17 mouse cellular contexts compared by ENCODE assay signal in the genomic region with DNA sequence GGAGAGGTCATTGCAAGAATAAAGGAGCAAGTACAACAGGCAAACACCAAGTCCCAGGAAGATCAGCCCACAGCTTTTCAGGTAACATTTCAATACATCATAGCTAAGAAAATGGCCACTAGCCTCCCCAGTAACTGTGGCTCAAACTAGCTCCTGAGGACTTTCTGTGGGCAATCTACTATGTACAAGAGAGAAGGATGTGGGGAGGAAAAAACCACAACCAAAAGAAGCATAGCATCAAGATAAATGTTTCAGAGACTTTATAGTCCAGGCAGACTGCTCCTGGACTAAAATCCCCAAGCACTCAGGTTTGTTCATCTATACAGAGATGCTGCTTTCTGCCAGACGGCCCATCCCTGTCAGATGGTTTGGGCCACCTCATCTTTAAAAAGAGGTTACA. TPM values are rescaled to one million over a fixed set of nuclear protein-coding genes. Genes with fewer than 3 reads are reported as not detected.
DNase-seq lines count a peak whose midpoint lies in the region; ATAC-seq lines count a peak whose summit lies in the region.
"Had no signal": no experiment of that assay in that cellular context is flagged by ENCODE, and none has a peak within 500 bp of the region (broad histone marks: within the 10 kb centered on the region; RNA-seq: fewer than 3 reads in every experiment).

No protein-coding gene starts in this region.

- WGBS in heart, embryonic 14.5 days: 82% methylated on average over 1 of the region's 1 CpGs
- 74% methylated on average over 1 of the region's 1 CpGs for WGBS in liver, embryonic 12.5 days (ENCODE audit: insufficient replicate concordance)

- peaks cover 26% of the 10 kb centered on the region for H3K36me3 ChIP-seq in heart, embryonic 14.5 days (ENCODE audit: control insufficient read depth, insufficient read depth, low read length)
- H3K36me3 ChIP-seq in liver, embryonic 12.5 days: peaks cover 43% of the 10 kb centered on the region
- H3K36me3 ChIP-seq: midbrain, embryonic 15.5 days had no signal

- H3K4me3 ChIP-seq in heart, embryonic 14.5 days (ENCODE audit: control insufficient read depth in 1 of 2, insufficient read depth in 1 of 2, low read depth in 1 of 2, low read length in 2 of 2): no peak overlapping the region
- H3K4me3 ChIP-seq in liver, embryonic 12.5 days: no peak overlapping the region
- H3K4me3 ChIP-seq: embryonic facial prominence, embryonic 15.5 days; midbrain, embryonic 15.5 days had no signal

- H3K9ac ChIP-seq in heart, embryonic 14.5 days (ENCODE audit: low read length): 0 out of 2 replicates have a peak overlapping the region, but pooled peaks have one; percentile 39
- H3K9ac ChIP-seq in liver, embryonic 12.5 days: peak overlapping the region; percentile 15; the same call in 1 of the 2 replicates
- H3K9ac ChIP-seq: embryonic facial prominence, embryonic 15.5 days; midbrain, embryonic 15.5 days had no signal

- no peak for ATAC-seq in heart, embryonic 14.5 days (ENCODE audit: insufficient number of reproducible peaks, insufficient read depth, low FRiP score, low read depth)
- ATAC-seq in liver, embryonic 12.5 days: no peak
- ATAC-seq in common myeloid progenitor, adult 5-6 weeks (replicated peaks; ENCODE audit: low read depth, poor library complexity, severe bottlenecking): peak; percentile 13; the same call in 1 of the 2 replicates
- ATAC-seq in granulocyte monocyte progenitor cell, adult 5-6 weeks (replicated peaks; ENCODE audit: poor library complexity, severe bottlenecking): no peak
- ATAC-seq: forebrain, embryonic 16.5 days; hindbrain, embryonic 16.5 days; midbrain, embryonic 15.5 days had no signal

- H3K4me2 ChIP-seq in heart, embryonic 14.5 days (ENCODE audit: low read length): peak overlapping the region; percentile 40; the same call in 1 of the 2 replicates
- H3K4me2 ChIP-seq in liver, embryonic 12.5 days: no peak overlapping the region
- H3K4me2 ChIP-seq: embryonic facial prominence, embryonic 15.5 days; midbrain, embryonic 15.5 days had no signal

- no peak for DNase-seq in heart, postnatal 4 days
- DNase-seq in liver: no peak
- peak; percentile 50 for DNase-seq in naive thymus-derived CD4-positive, alpha-beta T cell, adult 2 months (ENCODE audit: low read depth)
- DNase-seq in cerebellum, adult 9-10 months: no peak
- DNase-seq: cerebellum, adult 9-11 months; gastrocnemius, postnatal 25 days; lung, postnatal 14 days; right cerebral cortex, postnatal 14 days had no signal

- no peaks in the 10 kb centered on the region for H3K9me3 ChIP-seq in heart, embryonic 14.5 days (ENCODE audit: control insufficient read depth, low read length)
- H3K9me3 ChIP-seq in liver, embryonic 12.5 days (replicated peaks): no peaks in the 10 kb centered on the region
- H3K9me3 ChIP-seq: embryonic facial prominence, embryonic 15.5 days; midbrain, embryonic 15.5 days had no signal

- peaks cover 28 to 83% of the 10 kb centered on the region in 2 experiments for H3K4me1 ChIP-seq in heart, embryonic 14.5 days (ENCODE audit: control insufficient read depth in 2 of 2, insufficient read depth in 2 of 2, low read length in 2 of 2)
- peaks cover 100% of the 10 kb centered on the region for H3K4me1 ChIP-seq in liver, embryonic 12.5 days

- H3K27me3 ChIP-seq in heart, embryonic 14.5 days (ENCODE audit: control insufficient read depth, insufficient read depth, low read length): no peaks in the 10 kb centered on the region
- no peaks in the 10 kb centered on the region for H3K27me3 ChIP-seq in liver, embryonic 12.5 days (replicated peaks)
- H3K27me3 ChIP-seq: CH12.LX; embryonic facial prominence, embryonic 15.5 days; midbrain, embryonic 15.5 days had no signal

- H3K27ac ChIP-seq in heart, embryonic 14.5 days (replicated peaks in 1 of 2; ENCODE audit: control insufficient read depth in 1 of 2, insufficient read depth in 1 of 2, low read depth in 2 of 2, low read length in 2 of 2): peak overlapping the region in 1 of 2 experiments; percentile 83; a peak in 2 of 4 replicates
- peak overlapping the region; percentile 84 for H3K27ac ChIP-seq in liver, embryonic 12.5 days
- H3K27ac ChIP-seq: midbrain, embryonic 15.5 days had no signal

RNA-seq across cellular contexts. Expression of a gene that starts 5.9 kb away (rescaled TPM):
- polyA plus RNA-seq in heart, embryonic 14.5 days (2014; fragmentation: Nextera tagmentation; extraction: Ambion mirVana): 221 and 228 TPM in 2 replicates
- 100 to 1,000 TPM; 224 to 231 TPM for total RNA-seq in heart, postnatal 4 days (2021)
- 165 and 166 TPM in 2 replicates for polyA plus RNA-seq in liver, embryonic 12.5 days (2016; fragmentation: Nextera tagmentation; extraction: Ambion mirVana)
- 42.6 and 76.9 TPM in 2 replicates for total RNA-seq in common myeloid progenitor, adult 5-6 weeks (2017)
- total RNA-seq in granulocyte monocyte progenitor cell, adult 5-6 weeks (2014; fragmentation: Nextera tagmentation): 85.8 and 94.3 TPM in 2 replicates
- 40.2 and 47.1 TPM in 2 replicates for total RNA-seq in granulocyte monocyte progenitor cell, adult 5-6 weeks (2017)

RNA-seq across cellular contexts. Expression of a gene that starts 25.4 kb away (rescaled TPM):
- 286 and 319 TPM in 2 replicates for polyA plus RNA-seq in heart, embryonic 14.5 days (2014; fragmentation: Nextera tagmentation; extraction: Ambion mirVana)
- 100 to 1,000 TPM; 205 to 208 TPM for total RNA-seq in heart, postnatal 4 days (2021)
- 325 and 336 TPM in 2 replicates for polyA plus RNA-seq in liver, embryonic 12.5 days (2016; fragmentation: Nextera tagmentation; extraction: Ambion mirVana)
- 417 and 491 TPM in 2 replicates for total RNA-seq in common myeloid progenitor, adult 5-6 weeks (2017)
- total RNA-seq in granulocyte monocyte progenitor cell, adult 5-6 weeks (2014; fragmentation: Nextera tagmentation): 474 TPM in 2 replicates
- 400 and 462 TPM in 2 replicates for total RNA-seq in granulocyte monocyte progenitor cell, adult 5-6 weeks (2017)

RNA-seq across cellular contexts. Expression of a gene that starts 25.6 kb away (rescaled TPM):
- polyA plus RNA-seq in heart, embryonic 14.5 days (2014; fragmentation: Nextera tagmentation; extraction: Ambion mirVana): 2.8 and 3.3 TPM in 2 replicates
- 1 to 10 TPM; 1.6 to 2.0 TPM for total RNA-seq in heart, postnatal 4 days (2021)
- polyA plus RNA-seq in liver, embryonic 12.5 days (2016; fragmentation: Nextera tagmentation; extraction: Ambion mirVana): 33.3 and 35.0 TPM in 2 replicates
- total RNA-seq in common myeloid progenitor, adult 5-6 weeks (2017): 65.8 and 72.9 TPM in 2 replicates
- 46.1 and 62.3 TPM in 2 replicates for total RNA-seq in granulocyte monocyte progenitor cell, adult 5-6 weeks (2014; fragmentation: Nextera tagmentation)
- 42.4 and 48.7 TPM in 2 replicates for total RNA-seq in granulocyte monocyte progenitor cell, adult 5-6 weeks (2017)

Comparison
In these comparisons a context has a peak if more than half of its experiments do, and no peak if none do; other contexts are left out.
1. RNA of a gene that starts 25.6 kb away (total RNA-seq): 65.8 to 72.9 TPM in common myeloid progenitor, adult 5-6 weeks and 42.4 to 62.3 TPM in granulocyte monocyte progenitor cell, adult 5-6 weeks; 1.6 to 2.0 TPM in heart, postnatal 4 days; every median in the first group is over 10 times any median in the second.